Mouse (Mus musculus) liver, postnatal 0 days (tissue): ENCODE measurements around the gene Thegl. TPM values are rescaled to one million over a fixed set of nuclear protein-coding genes. Genes with fewer than 3 reads are reported as not detected.

Source experiments
- ATAC-seq: fragments of 200-750 bp; cut with Nextera tagmentation; 2 replicates; pipeline ENCODE4 v1.8.0; 2017; ENCODE audit warnings: mild to moderate bottlenecking, moderate library complexity
- DNase-seq: peaks from one replicate; pipeline ENCODE4 v3.0.0-alpha.2; 2016
- H3K27ac ChIP-seq: fragments of 300-500 bp; sonication (generic); 2 replicates; pipeline ENCODE4 v1.5.1; 2014; ENCODE audit warnings: antibody characterized with exemption, moderate library complexity, mild to moderate bottlenecking, low read depth
- H3K27me3 ChIP-seq: fragments of 300-500 bp; sonication (generic); 2 replicates; pipeline ENCODE4 v1.6.1; 2014; ENCODE audit warnings: low read length, control low read depth, mixed read lengths; ENCODE audit not compliant: insufficient read depth
- H3K36me3 ChIP-seq: fragments of 300-500 bp; sonication (generic); replicated peaks from 2 replicates; pipeline ENCODE4 v1.6.1; 2014; ENCODE audit warnings: mild to moderate bottlenecking, control low read depth, low read length, moderate library complexity, mixed read lengths; ENCODE audit not compliant: insufficient read depth
- H3K4me1 ChIP-seq: fragments of 300-500 bp; sonication (generic); 2 replicates; pipeline ENCODE4 v1.6.1; 2014; ENCODE audit warnings: antibody characterized with exemption, mild to moderate bottlenecking, control low read depth; ENCODE audit not compliant: insufficient read depth
- H3K4me2 ChIP-seq: fragments of 300-500 bp; sonication (generic); 2 replicates; pipeline ENCODE4 v1.6.1; 2014; ENCODE audit warnings: low read depth, mild to moderate bottlenecking, low read length, moderate library complexity, mixed read lengths
- H3K4me3 ChIP-seq: fragments of 300-500 bp; sonication (generic); 2 replicates; pipeline ENCODE4 v1.5.1; 2014; ENCODE audit warnings: low read depth, low read length
- H3K9ac ChIP-seq: fragments of 300-500 bp; sonication (generic); replicated peaks from 2 replicates; pipeline ENCODE4 v1.6.1; 2014; ENCODE audit warnings: mild to moderate bottlenecking, moderate library complexity
- H3K9me3 ChIP-seq: fragments of 300-500 bp; sonication (generic); 2 replicates; pipeline ENCODE4 v1.6.1; 2016; ENCODE audit warnings: mild to moderate bottlenecking, control low read depth, low read length, mixed read lengths
- CTCF ChIP-seq: sonication (generic); IDR thresholded peaks from 2 replicates; pipeline ENCODE4 v1.5.1; 2016; ENCODE audit warnings: antibody characterized with exemption, low read depth
- EP300 ChIP-seq: IDR thresholded peaks from 2 replicates; pipeline ENCODE4 v1.6.1; 2016; ENCODE audit warnings: antibody characterized with exemption, low read depth, mild to moderate bottlenecking
- WGBS: fragments of 180-500 bp; shearing (Covaris S2); extraction: QIAGEN DNeasy Blood & Tissue Kit; methylation state at CpG from one replicate; pipeline ENCODE4 v1.1.7; 2014; ENCODE audit not compliant: insufficient replicate concordance; 5-methylcytosine and 5-hydroxymethylcytosine counted together
- polyA plus RNA-seq: library from polyadenylated mRNA; unstranded; fragments of >200 nt; fragmentation: Nextera tagmentation; extraction: Ambion mirVana; gene quantifications from 2 replicates; pipeline ENCODE4 v1.2.1, GENCODE M21; 2015

Gene Thegl
- polyA plus RNA-seq, 1 experiment from 2014 or later, result 0.19 TPM

DNA sequence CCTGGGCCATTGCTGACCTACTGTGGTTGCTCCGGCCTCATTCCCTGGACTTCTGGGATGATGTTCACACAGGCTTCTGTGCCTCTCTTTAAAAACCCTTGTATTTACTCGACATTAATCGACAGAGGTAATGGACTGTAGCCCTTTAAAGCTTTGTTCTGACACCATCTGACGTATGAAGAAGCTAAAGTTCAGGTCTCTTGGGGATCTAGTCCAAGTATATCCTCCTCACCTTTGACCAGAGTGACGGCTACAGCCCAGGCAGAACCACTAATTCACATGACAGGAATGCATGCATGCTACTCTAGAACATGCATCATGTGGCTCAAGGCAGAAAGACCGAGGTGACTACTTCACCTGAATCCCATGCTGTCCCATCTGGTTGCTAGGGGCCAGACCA is 84.9 kb downstream of the Thegl start:
- no peak for TF ChIP-seq CTCF
- no peak for TF ChIP-seq EP300
- no peak overlapping the region for H3K9ac ChIP-seq
- H3K4me2 ChIP-seq, result no peak overlapping the region
- H3K27ac ChIP-seq, result no peak overlapping the region
- no peaks in the 10 kb centered on the region for H3K36me3 ChIP-seq
- WGBS, result 80% methylated on average over 6 of the region's 6 CpGs
- ATAC-seq (no peak), DNase-seq (no peak)
- H3K9me3 ChIP-seq, result no peaks in the 10 kb centered on the region
- no peaks in the 10 kb centered on the region for H3K27me3 ChIP-seq
- peaks cover 21% of the 10 kb centered on the region for H3K4me1 ChIP-seq
- H3K4me3 ChIP-seq, result no peak overlapping the region

DNA sequence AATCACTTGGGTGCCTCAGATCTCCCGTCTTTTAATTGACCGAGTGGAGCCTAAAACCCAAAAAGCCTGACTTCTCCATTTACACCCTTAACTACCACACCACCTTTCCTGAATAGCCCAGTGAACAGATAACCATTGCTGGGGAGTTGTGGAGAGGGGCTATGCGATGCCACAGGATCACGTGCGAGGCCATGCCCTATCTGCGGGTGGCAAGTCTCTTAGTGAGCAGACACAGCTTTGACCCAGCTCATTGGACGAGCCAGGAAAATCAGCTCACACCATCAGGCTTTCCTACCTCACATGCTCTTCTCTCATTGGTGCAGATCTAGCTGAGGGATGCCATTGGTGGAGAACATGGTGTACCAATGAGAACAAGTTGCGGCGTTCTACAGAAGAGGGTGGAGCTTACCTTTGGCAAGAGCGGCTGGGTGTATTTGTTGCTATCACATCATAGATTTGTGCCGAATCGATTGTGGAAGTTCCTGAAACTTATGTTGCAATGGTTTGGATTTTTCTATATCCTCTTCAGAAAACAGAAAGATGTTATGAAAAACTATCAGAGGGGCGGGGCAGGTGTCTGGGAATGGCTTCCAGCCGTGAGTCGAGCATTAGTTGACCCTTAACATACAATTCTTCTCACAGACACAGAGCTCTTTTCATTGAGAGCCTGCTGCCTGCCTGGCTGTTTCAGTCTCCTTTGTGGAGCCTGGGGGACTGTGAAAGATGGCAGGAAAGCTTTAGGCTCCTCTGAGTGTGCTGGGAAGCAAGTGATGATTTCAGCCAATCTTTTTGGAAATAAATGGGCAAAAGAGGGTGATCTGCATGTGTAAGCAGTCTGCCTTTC is 86.9 kb downstream of the Thegl start:
- no peak for ATAC-seq
- DNase-seq, result no peak
- H3K27me3 ChIP-seq, result no peaks in the 10 kb centered on the region
- H3K4me3 ChIP-seq, result no peak overlapping the region
- H3K4me2 ChIP-seq, result no peak overlapping the region
- H3K4me1 ChIP-seq, result peaks cover 16% of the 10 kb centered on the region
- 66% methylated on average over 15 of the region's 15 CpGs for WGBS
- no peaks in the 10 kb centered on the region for H3K36me3 ChIP-seq
- H3K27ac ChIP-seq, result no peak overlapping the region
- TF ChIP-seq EP300 (no peak), CTCF (no peak)
- H3K9ac ChIP-seq, result no peak overlapping the region
- no peaks in the 10 kb centered on the region for H3K9me3 ChIP-seq

DNA sequence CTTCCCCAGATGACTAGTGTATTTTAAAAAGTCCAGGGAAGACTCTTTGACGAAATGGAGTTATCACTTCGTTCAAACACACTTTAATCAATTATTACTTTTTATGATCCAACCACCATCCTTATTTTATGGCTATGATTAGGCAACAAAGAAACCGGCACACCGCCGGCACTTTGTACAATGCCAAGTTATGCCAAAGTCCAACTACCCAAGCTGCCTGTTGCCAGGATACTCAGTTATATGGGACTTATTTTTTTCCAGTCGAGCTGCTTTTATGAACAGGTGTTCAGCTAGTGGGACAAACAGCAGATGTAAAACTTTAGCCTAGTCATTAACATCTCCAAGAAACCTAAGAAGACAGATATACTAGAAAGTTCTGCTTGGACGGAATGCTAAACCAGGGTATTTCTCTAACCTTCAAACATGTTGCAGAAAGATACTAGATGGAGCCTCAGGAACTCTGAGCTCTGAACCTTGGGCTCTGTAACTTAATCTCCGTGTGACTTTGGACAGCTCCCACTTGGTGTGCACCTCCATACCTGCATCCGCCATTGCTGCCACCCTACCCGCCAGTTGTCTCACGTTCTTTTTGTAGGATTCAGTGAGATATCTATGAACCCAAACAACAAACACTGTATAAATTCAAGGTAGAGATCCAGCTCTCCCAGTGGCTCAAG is 91.5 kb downstream of the Thegl start:
- DNase-seq (no peak), ATAC-seq (no peak)
- no peak for TF ChIP-seq CTCF
- TF ChIP-seq EP300, result no peak
- no peaks in the 10 kb centered on the region for H3K9me3 ChIP-seq
- no peak overlapping the region for H3K4me2 ChIP-seq
- H3K4me1 ChIP-seq, result no peaks in the 10 kb centered on the region
- H3K4me3 ChIP-seq, result no peak overlapping the region
- H3K27me3 ChIP-seq, result no peaks in the 10 kb centered on the region
- 84% methylated on average over 11 of the region's 11 CpGs for WGBS
- no peaks in the 10 kb centered on the region for H3K36me3 ChIP-seq
- H3K9ac ChIP-seq, result no peak overlapping the region
- no peak overlapping the region for H3K27ac ChIP-seq

DNA sequence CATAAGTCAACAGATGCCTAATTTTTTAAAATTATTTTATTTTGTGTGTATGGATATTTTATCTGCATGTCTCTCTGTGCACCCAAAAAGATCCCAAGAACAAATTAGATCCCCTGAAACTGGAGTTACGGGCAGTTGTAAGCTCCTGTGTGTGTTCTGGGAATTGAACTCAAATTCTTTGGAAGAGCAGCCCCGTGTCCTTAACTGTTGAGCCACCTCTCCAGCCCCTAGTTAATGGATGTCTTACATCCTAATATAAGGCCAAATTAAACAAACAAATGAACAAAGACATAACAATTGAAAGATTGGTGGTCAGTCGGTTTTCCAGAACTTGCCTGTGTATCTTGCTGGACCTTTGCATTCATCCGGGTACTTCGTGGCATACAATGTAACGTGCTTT is 93.0 kb downstream of the Thegl start:
- Histone ChIP-seq H3K9ac (no peak overlapping the region), H3K4me1 (no peaks in the 10 kb centered on the region), H3K36me3 (no peaks in the 10 kb centered on the region), H3K27ac (no peak overlapping the region), H3K4me2 (no peak overlapping the region), H3K9me3 (no peaks in the 10 kb centered on the region), H3K27me3 (no peaks in the 10 kb centered on the region), H3K4me3 (no peak overlapping the region)
- no peak for ATAC-seq
- WGBS, result 86% methylated on average over 6 of the region's 6 CpGs
- no peak for TF ChIP-seq EP300
- no peak for TF ChIP-seq CTCF
- no peak for DNase-seq

DNA sequence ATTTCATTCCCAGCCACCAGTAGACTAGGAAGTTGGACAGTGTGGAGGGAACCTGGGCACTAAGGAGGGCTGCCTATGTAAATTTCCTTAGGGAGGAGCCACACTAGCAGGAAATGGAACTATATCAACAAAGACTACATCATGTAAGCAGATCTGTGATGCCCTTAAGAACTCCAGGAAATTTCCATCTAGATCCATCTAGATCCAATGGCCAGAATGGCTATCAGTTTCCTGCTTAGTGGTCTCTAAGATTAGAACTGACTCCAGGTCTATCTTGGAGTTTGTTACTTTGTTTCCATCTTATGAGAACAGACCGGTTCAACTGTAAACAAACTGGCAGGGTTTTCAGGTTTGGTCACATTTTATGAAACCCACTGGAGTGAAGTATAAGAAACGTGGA is 94.0 kb downstream of the Thegl start:
- WGBS, result 68% methylated on average over 2 of the region's 2 CpGs
- Histone ChIP-seq H3K4me3 (no peak overlapping the region), H3K36me3 (no peaks in the 10 kb centered on the region), H3K27ac (no peak overlapping the region), H3K27me3 (no peaks in the 10 kb centered on the region), H3K9me3 (no peaks in the 10 kb centered on the region), H3K4me2 (no peak overlapping the region), H3K4me1 (no peaks in the 10 kb centered on the region), H3K9ac (no peak overlapping the region)
- TF ChIP-seq CTCF (no peak), EP300 (no peak)
- DNase-seq (no peak), ATAC-seq (no peak)

Other genes starting within 250 kb of the Thegl start
- gene Aasdh, start 110.5 kb upstream of the Thegl start, polyA plus RNA-seq, result 5.1 and 5.3 TPM in 2 replicates
- 95.3 and 111 TPM in 2 replicates for gene Paics, start 64.7 kb upstream of the Thegl start, polyA plus RNA-seq
- gene Ppat, start 64.4 kb upstream of the Thegl start, polyA plus RNA-seq, result 14.9 and 17.6 TPM in 2 replicates
- 34.4 TPM in 2 replicates for gene Srp72, start 41.3 kb upstream of the Thegl start, polyA plus RNA-seq
- 0.22 TPM in 2 replicates for gene Arl9, start 12.0 kb upstream of the Thegl start, polyA plus RNA-seq
- 0.78 and 0.95 TPM in 2 replicates for gene Hopx, start 99.1 kb downstream of the Thegl start, polyA plus RNA-seq
- gene Spink2, start 195.4 kb downstream of the Thegl start, polyA plus RNA-seq, result not detected in 2 replicates
- gene Rest, start 249.5 kb downstream of the Thegl start, polyA plus RNA-seq, result 6.4 and 6.9 TPM in 2 replicates